Mouse (Mus musculus): ENCODE measurements around the gene Ctnnd2. TPM values are rescaled to one million over a fixed set of nuclear protein-coding genes. Genes with fewer than 3 reads are reported as not detected.

The Ctnnd2 gene
- total RNA-seq, 2 experiments from 2014 or later: 220 to 250 TPM

DNA sequence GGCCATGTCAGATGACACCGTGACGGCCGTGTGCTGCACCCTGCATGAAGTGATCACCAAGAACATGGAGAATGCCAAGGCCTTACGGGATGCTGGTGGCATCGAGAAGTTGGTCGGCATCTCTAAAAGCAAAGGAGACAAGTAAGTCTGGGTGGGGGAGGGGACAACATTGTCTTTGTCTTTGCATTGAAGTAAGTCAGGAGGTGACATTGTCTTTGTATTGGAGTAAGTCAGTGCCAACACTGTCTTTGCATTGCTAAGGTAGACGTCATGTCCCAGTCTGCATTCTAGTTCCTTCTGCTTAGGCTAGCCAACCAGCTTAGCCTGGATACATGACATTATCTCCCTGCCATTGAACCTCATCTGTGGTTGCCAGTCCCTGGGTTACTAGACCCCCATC, 794.4 kb downstream of the Ctnnd2 start:
- DNase-seq (ENCODE audit: low spot score in 2 of 2): no peak

DNA sequence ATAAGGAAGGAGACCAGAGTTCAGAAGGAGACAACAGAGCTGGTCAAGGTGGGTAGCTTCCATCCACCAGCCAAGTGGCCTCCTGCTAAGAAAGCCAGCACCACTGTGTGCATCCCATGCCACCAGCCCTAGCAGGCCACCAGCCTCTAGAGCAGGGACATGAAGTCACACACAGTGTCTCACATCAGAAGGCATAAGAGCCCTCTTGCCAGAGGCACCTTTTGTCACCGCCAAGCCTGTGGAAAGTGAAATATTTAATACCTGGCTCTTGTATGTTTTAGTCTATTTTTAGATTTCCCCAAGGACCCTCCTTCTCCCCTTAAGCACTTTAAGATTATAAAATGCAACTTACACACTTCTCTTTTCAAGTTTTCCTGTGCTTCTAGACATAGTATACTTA, 802.0 kb downstream of the Ctnnd2 start:
- DNase-seq (ENCODE audit: low spot score in 2 of 2): no peak

DNA sequence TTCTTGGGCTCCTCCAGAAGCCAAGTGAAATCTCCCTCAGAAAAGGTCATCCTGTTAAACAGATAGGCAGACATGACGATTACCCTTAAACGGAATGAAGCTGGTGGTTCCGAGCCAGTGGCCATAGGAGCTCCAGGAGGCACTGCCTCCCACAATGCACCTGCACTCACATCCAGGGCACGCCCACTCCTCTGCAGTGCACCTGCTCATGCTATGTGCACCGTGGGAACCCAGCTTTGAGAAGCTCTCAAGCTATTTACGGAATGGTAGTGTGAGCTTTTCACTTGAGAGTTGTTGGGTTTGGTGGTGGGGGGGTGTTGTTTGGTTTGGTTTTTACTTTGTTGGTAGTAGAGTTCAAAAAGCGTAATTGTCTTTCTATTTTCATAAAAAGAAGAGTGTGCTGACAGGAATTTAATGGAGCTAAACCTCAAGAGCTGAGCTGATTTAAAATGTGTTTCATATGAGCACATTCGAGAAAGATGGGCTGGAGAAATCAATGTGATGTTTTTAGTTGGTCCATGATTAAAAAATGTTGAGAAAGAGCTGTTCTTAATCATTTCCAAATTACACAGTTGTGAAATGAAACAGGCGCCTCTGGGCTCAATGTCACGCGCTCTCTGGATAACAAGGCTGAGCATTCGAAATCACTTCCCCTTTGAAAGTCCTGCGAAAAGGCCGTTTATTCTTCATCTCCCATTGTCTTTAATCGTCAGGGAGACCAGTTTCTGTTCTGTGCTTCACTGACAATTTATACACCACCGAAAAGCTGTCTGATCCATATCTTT, 802.8 kb downstream of the Ctnnd2 start:
- no peak for DNase-seq (ENCODE audit: low spot score in 2 of 2)

GRCm38 (mm10) chr15:30977166-30977740, 804.9 kb downstream of the Ctnnd2 start:
- peak; percentile 21 to 24 for DNase-seq (ENCODE audit: low spot score in 2 of 2)

DNA sequence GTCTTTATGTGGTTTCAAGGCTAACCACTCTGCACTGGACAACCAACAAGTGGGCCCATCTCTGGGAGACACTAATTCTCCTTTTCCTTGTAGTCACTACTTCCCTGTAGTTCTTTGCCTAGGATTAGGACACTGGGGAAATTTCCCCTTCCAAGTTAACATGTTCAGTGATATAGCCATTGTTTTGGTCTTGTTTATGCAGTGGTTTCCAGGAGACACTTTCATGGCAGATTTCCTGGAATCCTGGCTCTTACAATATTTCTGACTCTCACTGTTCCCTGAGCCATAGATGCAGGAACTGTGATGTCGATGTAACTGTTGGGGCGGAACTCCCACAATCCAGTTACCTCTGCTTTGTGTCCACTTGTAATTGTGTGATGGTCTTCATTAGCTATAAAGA, 814.5 kb downstream of the Ctnnd2 start:
- DNase-seq (ENCODE audit: low spot score in 2 of 2): no peak

- DNase-seq (ENCODE audit: low spot score in 2 of 2): no peak
Measured at GRCm38 (mm10) chr15:30990421-30991252, 818.2 kb downstream of the Ctnnd2 start.

GRCm38 (mm10) chr15:30992357-30992756, 820.0 kb downstream of the Ctnnd2 start:
- DNase-seq (ENCODE audit: low spot score in 2 of 2): no peak

- no peak for DNase-seq (ENCODE audit: low spot score in 2 of 2)
Measured at GRCm38 (mm10) chr15:30992901-30993300, 820.5 kb downstream of the Ctnnd2 start.

GRCm38 (mm10) chr15:30995346-30995745, 823.0 kb downstream of the Ctnnd2 start:
- DNase-seq (ENCODE audit: low spot score in 2 of 2): no peak

- DNase-seq (ENCODE audit: low spot score in 2 of 2): peak in 1 of 2 experiments; percentile 14
Measured at GRCm38 (mm10) chr15:31004468-31004867, 832.1 kb downstream of the Ctnnd2 start.

DNA sequence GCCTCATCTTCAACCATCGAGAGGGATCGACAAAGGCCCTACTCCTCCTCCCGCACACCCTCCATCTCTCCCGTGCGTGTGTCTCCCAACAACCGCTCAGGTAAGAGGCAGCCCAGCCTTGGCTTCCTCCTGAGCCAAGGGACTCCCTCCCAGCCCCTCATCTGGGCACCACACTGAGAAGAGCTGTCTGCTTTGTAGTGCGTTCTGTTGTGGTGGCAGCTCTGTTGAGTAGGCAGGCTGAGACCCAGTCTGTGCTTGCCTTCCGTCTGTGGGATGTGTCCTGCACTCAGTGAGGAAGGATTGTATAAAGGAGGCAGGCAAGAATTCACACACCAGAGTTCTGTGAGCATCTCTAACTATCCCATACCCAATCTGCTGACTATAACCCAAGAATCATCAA, 832.6 kb downstream of the Ctnnd2 start:
- DNase-seq (ENCODE audit: low spot score in 2 of 2): no peak

DNA sequence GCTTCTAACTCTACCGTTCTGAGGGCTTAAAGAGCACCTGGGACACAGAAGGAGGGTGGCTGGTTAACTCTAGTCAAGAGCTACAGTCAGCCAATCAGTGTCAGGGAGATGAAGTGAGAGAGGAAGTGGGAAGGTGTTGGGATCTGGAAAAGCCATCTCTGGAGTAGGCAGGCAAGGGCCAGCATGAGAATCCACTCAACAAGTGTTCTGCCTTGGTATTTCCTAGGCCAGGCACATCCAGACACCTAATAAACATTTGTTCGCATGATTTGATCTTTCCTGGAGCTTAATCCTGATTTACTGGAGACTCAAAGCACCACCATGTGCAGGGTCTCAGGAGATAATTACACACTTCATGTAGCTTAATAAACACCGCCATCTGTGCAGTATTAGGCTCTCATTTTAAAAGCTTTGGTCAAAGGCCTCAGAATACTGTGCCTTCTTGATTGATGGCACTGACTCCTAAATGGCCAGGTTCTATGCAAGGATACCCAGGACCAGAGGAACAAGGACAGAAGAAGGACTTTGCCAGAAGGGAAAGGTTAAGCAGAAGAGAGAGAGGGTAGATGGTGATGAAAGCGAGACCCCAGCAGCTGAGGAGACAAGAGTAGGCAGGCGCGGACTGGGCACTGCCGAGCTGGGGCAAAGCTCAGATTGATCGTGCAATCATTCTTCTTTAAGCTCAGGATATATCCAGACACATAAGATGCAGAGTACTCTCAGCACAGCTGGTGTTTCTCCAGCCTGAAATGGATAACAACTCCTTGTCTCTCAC, 833.8 kb downstream of the Ctnnd2 start:
- no peak for DNase-seq (ENCODE audit: low spot score in 2 of 2)

GRCm38 (mm10) chr15:31006825-31007157, 834.4 kb downstream of the Ctnnd2 start:
- DNase-seq (ENCODE audit: low spot score in 2 of 2): no peak

DNA sequence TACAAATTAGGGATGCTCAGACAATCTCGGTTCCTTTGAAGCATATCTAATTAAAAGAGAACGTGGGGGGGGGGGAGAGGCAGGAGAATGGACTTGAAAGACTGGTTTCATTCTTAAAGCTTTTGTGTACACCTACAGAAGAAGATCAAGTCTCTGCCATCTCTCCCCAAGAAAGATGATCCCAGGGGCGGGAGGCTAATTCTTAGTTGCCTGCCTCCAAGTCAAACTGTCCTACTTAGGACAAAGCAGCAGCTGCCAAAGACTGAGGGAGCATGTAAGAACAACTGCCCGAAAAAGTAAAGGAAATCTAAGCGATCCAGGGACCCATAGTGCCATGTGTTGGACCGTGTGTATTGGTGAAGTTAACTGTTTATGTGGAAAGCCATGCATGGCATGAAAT, 836.2 kb downstream of the Ctnnd2 start:
- DNase-seq (ENCODE audit: low spot score in 2 of 2): no peak

- DNase-seq (ENCODE audit: low spot score in 2 of 2): no peak
Measured at GRCm38 (mm10) chr15:31020769-31021168, 848.4 kb downstream of the Ctnnd2 start.

GRCm38 (mm10) chr15:31022012-31022411, 849.6 kb downstream of the Ctnnd2 start:
- no peak for DNase-seq (ENCODE audit: low spot score in 2 of 2)

GRCm38 (mm10) chr15:31022497-31022896, 850.1 kb downstream of the Ctnnd2 start:
- no peak for DNase-seq (ENCODE audit: low spot score in 2 of 2)

DNA sequence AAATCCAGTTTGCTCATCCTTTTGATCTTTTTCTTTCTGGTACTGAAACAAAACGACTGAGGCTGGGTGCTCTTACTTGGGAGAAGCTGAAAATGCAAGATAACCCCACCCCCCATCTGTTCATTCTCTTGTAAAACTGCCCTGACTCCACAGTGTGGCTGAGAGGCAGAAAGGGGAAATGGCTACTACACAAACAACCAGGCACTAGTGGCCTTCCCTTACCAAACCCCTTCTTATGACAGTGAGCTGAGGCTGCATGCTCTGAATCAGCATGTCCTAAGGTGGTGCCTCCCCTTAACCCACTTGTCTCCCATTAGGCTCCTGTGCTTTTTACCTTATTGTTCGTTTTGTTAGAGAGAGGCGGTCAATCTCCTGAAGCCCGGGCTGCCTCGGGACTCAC, 851.4 kb downstream of the Ctnnd2 start:
- no peak for DNase-seq (ENCODE audit: low spot score in 2 of 2)

DNA sequence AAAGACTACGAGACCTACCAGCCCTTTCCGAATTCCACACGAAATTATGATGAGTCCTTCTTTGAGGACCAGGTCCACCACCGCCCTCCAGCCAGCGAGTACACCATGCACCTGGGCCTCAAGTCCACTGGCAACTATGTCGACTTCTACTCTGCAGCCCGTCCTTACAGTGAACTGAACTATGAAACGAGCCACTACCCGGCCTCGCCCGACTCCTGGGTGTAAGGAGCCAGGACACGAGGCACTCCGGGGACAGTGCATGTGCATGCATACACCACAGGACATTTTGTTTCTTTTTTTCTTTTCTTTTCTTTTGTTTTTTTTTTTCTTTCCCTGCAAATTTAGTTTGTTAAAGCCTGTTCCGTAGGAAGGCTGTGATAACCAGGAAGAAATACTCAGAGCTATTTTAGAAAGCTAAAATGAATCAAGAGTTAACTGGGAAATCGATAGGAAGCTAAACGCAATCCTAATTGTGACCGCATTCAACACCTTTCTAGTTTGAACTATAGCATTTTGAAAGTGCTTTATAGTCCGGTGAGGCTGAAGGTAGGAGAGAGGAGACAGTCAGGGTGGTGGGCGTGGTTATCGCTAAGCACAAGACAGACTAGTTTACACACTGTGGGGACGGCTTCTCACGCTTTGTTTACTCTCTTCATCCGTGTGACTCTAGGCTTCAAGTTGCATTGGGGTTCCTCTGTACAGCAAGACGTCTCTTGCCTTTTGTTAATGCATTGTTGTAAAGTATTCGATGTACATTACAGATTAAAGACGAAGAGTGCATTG, 855.2 kb downstream of the Ctnnd2 start:
- DNase-seq (ENCODE audit: low spot score in 2 of 2): no peak

DNA sequence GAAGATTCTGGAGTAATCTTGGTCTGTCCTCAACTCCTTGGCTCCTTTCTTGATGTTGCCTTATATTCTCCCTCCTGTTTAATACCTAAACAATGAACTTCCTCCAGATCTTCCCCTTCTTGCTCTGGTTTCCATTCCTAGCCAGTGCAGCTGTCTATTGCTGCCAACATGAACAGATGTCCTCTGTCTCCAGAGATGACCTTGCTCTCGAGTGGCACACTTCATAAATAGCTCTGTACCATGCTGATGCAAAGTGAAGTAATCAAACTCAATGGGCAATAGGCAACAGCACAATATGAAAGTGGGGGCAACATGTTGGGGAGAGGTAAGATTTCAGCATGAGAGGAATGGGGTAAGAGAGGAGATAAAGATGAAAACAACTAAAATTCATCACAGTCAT, 872.6 kb downstream of the Ctnnd2 start:
- no peak for DNase-seq (ENCODE audit: low spot score in 2 of 2)

- DNase-seq (ENCODE audit: low spot score in 2 of 2): no peak
Measured at GRCm38 (mm10) chr15:31051496-31051895, 879.1 kb downstream of the Ctnnd2 start.
